Mouse (Mus musculus): ENCODE results near the gene Plxna2.

The Plxna2 gene

GRCm38 (mm10) chr1:194665715-194666114, 47.7 kb downstream of the Plxna2 start:
- DNase-seq, result no peak

DNA sequence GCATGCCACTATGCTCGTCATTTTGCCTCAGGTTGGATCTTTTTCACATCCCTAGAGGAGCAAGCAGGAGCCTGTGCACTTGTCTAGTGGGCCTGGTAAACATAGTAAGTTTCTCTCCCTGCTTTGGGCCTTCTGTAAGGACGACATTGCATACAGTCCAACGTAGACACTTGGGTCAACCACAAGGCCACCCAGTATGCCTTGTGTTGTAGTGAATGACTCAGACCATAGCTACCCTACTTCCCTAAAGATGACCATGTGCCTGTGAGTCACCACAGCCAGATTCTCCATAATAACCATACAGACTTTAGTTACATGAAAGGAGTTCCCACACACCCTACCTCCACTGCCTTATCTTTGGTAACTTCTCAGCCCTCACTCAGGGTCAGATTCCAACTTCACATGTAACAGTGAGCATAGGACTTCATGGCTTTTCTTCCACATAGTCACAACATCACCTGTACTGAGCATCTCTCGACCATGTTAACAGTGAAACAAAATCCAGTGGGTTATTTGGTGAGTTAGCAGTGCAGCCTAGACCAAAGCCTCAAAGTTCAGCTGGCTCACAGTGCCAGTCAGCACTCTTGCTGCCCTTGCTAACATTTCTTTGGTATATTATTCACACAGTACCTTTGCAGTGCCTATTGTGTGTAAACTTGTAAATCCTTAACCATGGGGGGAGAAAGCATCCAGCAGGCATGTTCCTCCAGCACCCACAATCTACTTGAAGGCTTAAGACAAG, 53.9 kb downstream of the Plxna2 start:
- no peak for DNase-seq

DNA sequence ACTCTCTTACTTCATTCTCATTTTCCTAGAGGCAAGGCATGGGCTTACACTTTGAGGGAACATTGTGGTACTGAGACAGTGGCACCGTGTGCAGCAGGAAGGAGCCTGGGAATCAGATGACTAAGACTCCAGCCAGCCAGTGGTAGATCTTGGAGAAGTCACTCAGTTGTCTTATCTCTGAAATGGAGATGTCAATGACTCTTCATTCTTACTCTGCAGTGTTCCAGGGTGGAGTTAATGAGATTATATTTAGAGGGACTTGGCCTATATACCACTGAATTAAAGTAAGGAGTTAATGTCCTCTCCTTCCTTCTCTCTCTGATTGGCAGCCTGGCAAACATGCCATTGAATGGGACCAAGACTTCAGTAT, 54.5 kb downstream of the Plxna2 start:
- DNase-seq, result no peak

DNA sequence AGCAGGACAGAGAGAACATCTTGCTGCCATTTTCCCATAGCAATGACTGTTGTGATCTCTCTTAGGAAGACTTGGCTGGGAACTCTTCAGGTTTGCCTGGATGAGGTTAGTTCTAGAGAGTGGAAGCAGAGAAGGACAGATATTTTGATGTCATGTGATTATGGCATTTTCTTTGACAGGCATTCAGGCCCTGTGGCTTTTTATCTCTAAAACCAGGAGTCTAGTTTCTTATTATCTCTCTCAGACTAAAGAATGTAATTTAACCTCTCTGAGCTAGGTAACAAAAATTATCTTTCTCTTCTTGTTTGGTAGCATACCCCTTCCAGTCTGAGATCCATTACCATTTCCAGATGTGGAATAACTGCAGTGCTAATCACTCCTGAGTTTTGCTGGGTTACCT, 55.2 kb downstream of the Plxna2 start:
- DNase-seq, result no peak

- DNase-seq, result no peak
These were observed 57.3 kb downstream of the Plxna2 start for GRCm38 (mm10) chr1:194675106-194675890.

DNA sequence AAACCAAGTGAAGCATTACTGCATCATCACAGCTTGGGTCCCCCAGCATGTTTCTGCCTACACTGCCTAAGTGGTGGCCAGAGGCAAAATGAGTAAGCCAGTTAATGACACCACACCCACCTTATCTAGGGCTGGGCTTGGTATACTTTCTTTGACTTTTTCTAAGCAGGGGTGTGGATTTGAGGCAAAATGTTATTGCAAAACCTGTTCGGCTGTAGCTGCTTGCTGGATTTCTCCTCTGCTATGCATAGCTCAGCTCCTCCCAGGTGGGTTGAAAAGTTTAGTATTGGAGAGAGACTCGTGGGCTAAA, 57.8 kb downstream of the Plxna2 start:
- no peak for DNase-seq

DNA sequence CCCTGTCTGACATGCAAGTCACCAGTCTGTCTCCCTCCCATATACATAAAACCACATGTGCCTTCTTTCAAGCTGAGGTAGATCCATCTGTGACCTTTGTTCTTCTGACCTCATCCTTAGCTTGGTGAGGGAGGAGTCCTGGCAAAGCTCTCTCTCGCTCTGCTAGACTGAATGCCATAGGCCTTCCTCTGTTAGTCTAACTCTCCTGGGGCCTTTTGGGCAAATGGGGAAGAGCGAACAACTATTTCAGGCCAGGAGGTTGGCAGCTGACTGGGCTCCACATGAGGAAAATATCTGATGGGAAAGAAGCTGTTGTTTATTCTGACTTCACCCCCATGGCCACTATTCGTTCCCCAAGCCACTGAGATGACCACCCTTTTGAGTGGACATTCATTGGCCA, 59.9 kb downstream of the Plxna2 start:
- DNase-seq, result no peak

DNA sequence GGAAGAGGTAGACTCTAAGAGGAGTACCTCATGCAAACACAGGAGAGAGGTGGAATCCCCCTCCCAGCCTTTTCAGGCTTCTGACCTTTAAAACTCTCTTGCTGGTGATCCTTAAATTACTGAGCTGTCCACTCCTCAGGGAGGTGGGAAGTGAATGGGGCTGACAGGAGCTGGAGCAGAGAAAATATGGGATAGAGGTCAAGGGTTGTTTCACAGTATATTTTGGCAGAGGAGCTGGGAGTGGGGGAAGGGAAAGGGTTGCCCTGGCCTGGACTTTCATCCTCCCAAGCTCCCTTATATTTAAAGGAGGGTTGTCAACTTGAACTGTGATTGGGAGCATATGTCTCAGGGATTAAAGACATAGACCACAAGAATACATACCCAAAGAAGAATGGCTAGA, 61.1 kb downstream of the Plxna2 start:
- no peak for DNase-seq

DNA sequence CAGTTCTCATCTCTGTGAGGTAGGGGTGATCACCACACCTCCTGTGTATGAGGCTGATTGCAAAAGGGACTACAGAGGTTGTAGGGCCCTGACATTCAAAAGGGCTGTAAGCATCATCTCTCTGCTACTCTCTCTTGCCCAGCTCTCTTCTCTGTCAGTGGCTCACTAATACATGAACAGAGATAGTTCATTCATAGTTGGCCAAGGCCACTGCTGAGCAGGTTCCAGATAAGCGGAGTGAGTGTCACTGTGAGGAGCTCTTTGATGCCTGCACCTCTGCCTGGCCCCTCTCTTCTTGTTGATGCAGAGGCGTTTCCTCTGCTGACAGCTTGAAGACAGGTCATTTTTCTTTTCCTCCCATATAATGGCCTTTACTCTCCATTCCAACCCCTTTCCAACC, 62.1 kb downstream of the Plxna2 start:
- DNase-seq, result no peak

DNA sequence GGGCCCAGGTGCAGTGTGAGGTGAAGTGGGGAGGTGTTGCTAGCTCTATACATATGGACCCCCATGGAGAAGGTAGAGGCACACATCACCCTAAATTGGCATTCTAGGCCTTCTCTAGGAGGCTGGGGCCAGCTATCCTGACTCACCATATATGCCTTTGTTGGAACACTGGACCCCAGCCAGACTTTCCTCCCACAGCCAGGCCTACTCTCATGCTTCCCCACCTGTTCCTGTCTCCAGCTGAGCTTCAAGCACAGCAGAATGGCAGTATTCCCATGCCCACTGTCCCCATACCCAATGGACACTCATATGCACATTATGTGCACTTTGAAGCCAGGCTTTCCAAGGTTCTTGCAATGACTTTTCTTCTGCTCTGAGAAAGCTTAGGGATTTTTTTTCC, 64.0 kb downstream of the Plxna2 start:
- DNase-seq, result peak; percentile 84

DNA sequence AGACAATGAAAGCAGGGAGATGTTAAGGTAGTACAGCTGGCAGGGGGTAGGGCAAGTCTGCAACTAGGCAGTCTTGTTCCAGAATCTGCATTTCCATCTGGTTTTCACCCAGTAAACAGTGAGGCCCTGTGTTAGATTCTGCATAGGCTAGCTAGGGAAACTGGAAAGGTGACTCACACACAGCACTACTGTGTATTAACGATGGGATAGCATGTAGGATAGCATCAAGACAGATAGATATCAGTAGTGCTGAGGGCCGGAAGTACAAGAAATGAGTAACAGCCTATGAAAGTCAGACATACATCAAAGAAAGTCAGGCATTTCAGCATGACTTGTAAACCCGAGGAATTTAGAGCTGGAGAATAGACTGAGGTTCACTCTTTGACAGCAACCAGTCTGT, 65.1 kb downstream of the Plxna2 start:
- no peak for DNase-seq

DNA sequence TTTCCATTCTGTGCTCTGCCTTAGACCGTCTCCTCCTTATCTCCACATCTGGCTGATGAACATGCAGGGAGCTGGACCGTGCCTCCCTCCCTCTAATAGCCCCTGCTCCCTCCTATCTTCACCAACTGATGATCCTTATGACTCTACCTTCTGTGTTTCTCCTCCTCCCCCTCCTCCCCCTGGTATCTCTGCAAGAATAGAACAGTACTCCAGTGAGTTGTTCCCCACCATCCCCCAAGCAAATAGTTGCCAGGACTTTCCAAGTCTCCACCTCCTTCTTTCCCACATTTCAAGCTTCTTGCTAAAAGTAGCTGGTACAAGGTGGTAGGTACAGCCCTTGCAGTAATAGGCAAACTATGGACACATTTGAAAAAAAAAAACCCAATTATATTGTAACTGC, 67.9 kb downstream of the Plxna2 start:
- DNase-seq, result no peak

DNA sequence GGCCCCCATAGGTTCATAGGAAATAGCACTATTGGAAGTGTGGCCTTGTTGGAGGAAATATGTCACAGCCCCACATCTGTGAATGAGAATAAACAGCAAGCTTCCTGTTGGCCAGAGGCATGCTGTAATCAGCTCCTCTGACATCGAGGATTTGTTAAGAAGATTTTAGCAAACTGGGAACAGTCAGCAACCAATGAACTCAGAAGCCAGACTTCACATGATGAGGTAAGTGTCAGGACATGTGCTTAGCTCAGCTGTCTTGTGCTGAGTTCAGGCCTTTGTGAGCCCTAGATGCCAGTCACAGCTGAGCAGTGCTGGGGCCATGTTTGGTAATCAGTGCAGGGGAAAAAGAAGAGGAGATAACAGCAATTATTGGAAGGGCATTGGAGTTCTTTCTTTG, 69.7 kb downstream of the Plxna2 start:
- DNase-seq, result no peak

DNA sequence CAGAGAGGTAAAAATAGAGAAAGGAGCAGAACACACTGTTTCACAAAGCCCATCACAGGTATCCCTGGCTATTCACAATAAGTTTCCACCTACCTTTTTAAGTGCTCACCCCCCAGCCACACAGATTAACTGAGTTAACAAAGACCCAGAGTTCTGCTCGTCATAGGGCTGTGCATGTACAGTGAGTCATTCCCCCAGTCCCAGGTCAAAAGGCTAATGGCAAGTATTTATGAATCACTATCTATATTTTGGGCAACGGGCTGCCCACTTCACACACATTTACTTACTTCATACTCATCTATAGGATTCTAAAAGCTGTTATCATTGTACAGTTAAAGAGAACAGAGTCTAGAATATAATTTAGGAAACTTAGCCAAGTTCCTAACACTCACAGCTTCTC, 70.1 kb downstream of the Plxna2 start:
- DNase-seq, result no peak

GRCm38 (mm10) chr1:194693063-194693462, 75.0 kb downstream of the Plxna2 start:
- no peak for DNase-seq

DNA sequence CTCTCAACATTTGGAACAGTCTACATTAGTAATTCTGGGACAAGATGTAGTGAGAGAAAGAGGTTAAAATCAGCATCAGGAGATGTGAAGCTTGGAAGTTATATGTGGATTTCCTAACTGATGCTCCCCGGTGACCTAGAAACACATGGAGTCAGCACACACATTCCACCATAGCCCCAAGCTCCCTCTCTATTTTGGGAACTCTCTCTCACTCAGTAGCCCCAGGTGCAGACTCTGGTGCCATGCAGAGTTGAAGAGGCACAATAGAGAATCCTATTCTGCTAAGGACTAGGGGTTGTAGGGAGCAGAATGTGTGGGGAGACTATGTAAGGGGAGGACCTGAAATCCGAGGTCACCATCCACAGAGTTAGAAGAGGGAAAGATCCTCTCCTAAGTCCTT, 75.5 kb downstream of the Plxna2 start:
- no peak for DNase-seq

DNA sequence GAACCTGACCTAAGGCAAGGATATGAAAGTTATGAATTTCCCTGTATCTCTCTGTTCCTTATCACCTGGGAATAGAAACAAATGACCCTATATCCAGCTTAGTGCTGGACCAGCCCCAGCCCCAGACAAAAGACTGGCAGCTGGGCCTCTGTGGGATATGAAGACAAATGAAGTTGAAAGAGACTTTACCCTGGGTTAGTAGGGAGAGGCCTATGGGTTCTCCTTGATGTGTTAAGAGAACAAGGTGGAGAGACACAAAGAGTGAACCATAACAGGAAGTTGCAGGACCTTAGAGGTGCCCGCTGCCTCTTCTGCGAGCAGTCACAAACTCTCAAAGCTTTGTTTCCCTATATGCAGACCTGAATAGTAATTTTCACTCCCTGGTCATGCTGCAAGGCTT, 76.8 kb downstream of the Plxna2 start:
- DNase-seq, result no peak

GRCm38 (mm10) chr1:194697439-194697838, 79.4 kb downstream of the Plxna2 start:
- no peak for DNase-seq

- no peak for DNase-seq
These were observed 81.3 kb downstream of the Plxna2 start for GRCm38 (mm10) chr1:194699321-194699720.

GRCm38 (mm10) chr1:194703235-194703634, 85.2 kb downstream of the Plxna2 start:
- no peak for DNase-seq

GRCm38 (mm10) chr1:194704171-194704855, 86.3 kb downstream of the Plxna2 start:
- DNase-seq, result no peak

DNA sequence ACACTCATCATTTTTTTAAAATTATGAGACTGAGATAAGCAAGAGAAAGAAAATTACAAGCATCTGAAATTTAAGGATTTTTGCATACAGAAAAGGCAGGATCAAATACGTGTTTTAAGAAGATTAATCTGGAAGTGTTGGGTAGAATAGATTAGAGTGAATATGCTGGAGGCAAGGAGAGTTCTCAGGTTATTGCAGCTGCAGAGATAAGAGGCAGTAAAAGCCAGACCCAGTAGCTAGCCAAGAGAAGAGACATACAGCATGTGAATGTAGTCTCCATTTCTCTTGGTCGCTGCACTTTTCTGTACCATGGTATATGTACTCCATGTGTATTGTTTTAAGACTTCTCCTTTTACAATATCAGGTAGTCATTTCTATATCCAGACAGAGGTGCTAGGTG, 88.5 kb downstream of the Plxna2 start:
- no peak for DNase-seq

- DNase-seq, result no peak
These were observed 94.4 kb downstream of the Plxna2 start for GRCm38 (mm10) chr1:194712373-194712772.
